Mouse (Mus musculus) G1E-ER4 (cell line): ENCODE results near the gene Pdzrn4. TPM values are rescaled to one million over a fixed set of nuclear protein-coding genes. Genes with fewer than 3 reads are reported as not detected.

ENCODE experiments used
- GATA1 ChIP-seq: IDR thresholded peaks from one replicate; pipeline ENCODE4 v1.8.0; 2012; ENCODE audit warnings: low read length, inconsistent platforms
- polyA plus RNA-seq: library from polyadenylated mRNA; stranded (reverse); fragments of >175 nt; gene quantifications from 2 replicates; pipeline ENCODE4 v1.2.3, GENCODE M21; 2012

The Pdzrn4 gene
- polyA plus RNA-seq, 1 experiment = not detected

- no peak for TF ChIP-seq GATA1
These were observed 55.9 kb downstream of the Pdzrn4 start for GRCm38 (mm10) chr15:92452620-92453019.

GRCm38 (mm10) chr15:92482198-92482597 is 85.5 kb downstream of the Pdzrn4 start:
- TF ChIP-seq GATA1 = no peak

GRCm38 (mm10) chr15:92491376-92491775 is 94.7 kb downstream of the Pdzrn4 start:
- TF ChIP-seq GATA1 = no peak

GRCm38 (mm10) chr15:92495465-92496174 is 98.9 kb downstream of the Pdzrn4 start:
- no peak for TF ChIP-seq GATA1

- TF ChIP-seq GATA1 = no peak
These were observed 103.7 kb downstream of the Pdzrn4 start for GRCm38 (mm10) chr15:92500276-92500838.

- TF ChIP-seq GATA1 = no peak
These were observed 106.1 kb downstream of the Pdzrn4 start for GRCm38 (mm10) chr15:92502797-92503196.

GRCm38 (mm10) chr15:92509372-92509771 is 112.7 kb downstream of the Pdzrn4 start:
- no peak for TF ChIP-seq GATA1

- no peak for TF ChIP-seq GATA1
These were observed 119.0 kb downstream of the Pdzrn4 start for GRCm38 (mm10) chr15:92515651-92516050.

GRCm38 (mm10) chr15:92520677-92521225 is 124.1 kb downstream of the Pdzrn4 start:
- TF ChIP-seq GATA1 = no peak

GRCm38 (mm10) chr15:92521686-92522085 is 125.0 kb downstream of the Pdzrn4 start:
- TF ChIP-seq GATA1 = no peak

- no peak for TF ChIP-seq GATA1
These were observed 128.2 kb downstream of the Pdzrn4 start for GRCm38 (mm10) chr15:92524917-92525316.

GRCm38 (mm10) chr15:92525416-92525815 is 128.7 kb downstream of the Pdzrn4 start:
- no peak for TF ChIP-seq GATA1

- TF ChIP-seq GATA1 = no peak
These were observed 130.1 kb downstream of the Pdzrn4 start for GRCm38 (mm10) chr15:92526731-92527130.

- no peak for TF ChIP-seq GATA1
These were observed 146.6 kb downstream of the Pdzrn4 start for GRCm38 (mm10) chr15:92543252-92543651.

- no peak for TF ChIP-seq GATA1
These were observed 150.7 kb downstream of the Pdzrn4 start for GRCm38 (mm10) chr15:92547294-92547911.

GRCm38 (mm10) chr15:92555012-92555574 is 158.4 kb downstream of the Pdzrn4 start:
- TF ChIP-seq GATA1 = no peak
